Mouse (Mus musculus) embryonic fibroblast, embryonic 13.5 days (primary cell): ENCODE data around the gene Tnfrsf22.

Source experiments
- CTCF ChIP-seq: IDR thresholded peaks from 2 replicates; pipeline ENCODE4 v1.5.1; 2011; ENCODE audit warnings: mild to moderate bottlenecking, control low read depth, low read length, moderate library complexity, borderline replicate concordance; ENCODE audit not compliant: insufficient read depth
- POLR2A ChIP-seq: IDR thresholded peaks from 2 replicates; pipeline ENCODE4 v1.6.1; 2011; ENCODE audit warnings: low read depth, mild to moderate bottlenecking, control low read depth, low read length, moderate library complexity

GRCm38 (mm10) chr7:143605321-143605720 lies 44.1 kb downstream of the Tnfrsf22 start:
- TF ChIP-seq CTCF (no peak), POLR2A (no peak)
